In genomic region chr4:81825966-81826365, GRCm38 (mm10) we compare ENCODE assay signal across 16 mouse cellular contexts.
"Had no signal": no experiment of that assay in that cellular context is flagged by ENCODE, and none has a peak within 500 bp of the region (broad histone marks: within the 10 kb centered on the region; RNA-seq: fewer than 3 reads in every experiment).

No protein-coding gene starts in this region.

- H3K9ac ChIP-seq: limb, embryonic 12.5 days; liver, embryonic 13.5 days; liver, postnatal 0 days; midbrain, embryonic 15.5 days; neural tube, embryonic 12.5 days had no signal

- H3K27me3 ChIP-seq: limb, embryonic 12.5 days; liver, embryonic 13.5 days; megakaryocyte, embryonic 14.5 days; midbrain, embryonic 15.5 days; neural tube, embryonic 12.5 days had no signal

- H3K4me1 ChIP-seq: liver, embryonic 13.5 days; megakaryocyte, embryonic 14.5 days; midbrain, embryonic 15.5 days; neural tube, embryonic 12.5 days had no signal

- H3K9me3 ChIP-seq: limb, embryonic 12.5 days; liver, embryonic 13.5 days; megakaryocyte, embryonic 14.5 days; midbrain, embryonic 15.5 days; neural tube, embryonic 12.5 days had no signal

- H3K4me3 ChIP-seq: limb, embryonic 12.5 days; liver, embryonic 13.5 days; megakaryocyte, embryonic 14.5 days; midbrain, embryonic 15.5 days; neural tube, embryonic 12.5 days had no signal

- DNase-seq: kidney, adult 9 months; kidney, postnatal 36 days; layer of hippocampus, adult 9-11 months; layer of hippocampus, postnatal 36 days; liver; liver, embryonic 13.5 days; liver, postnatal 0 days; thymus, postnatal 4 days had no signal

- H3K4me2 ChIP-seq: limb, embryonic 12.5 days; liver, embryonic 13.5 days; midbrain, embryonic 11.5 days; midbrain, embryonic 15.5 days; neural tube, embryonic 12.5 days had no signal

- H3K27ac ChIP-seq: kidney, postnatal 0 days; limb, embryonic 12.5 days; liver, embryonic 13.5 days; macrophage; midbrain, embryonic 15.5 days; neural tube, embryonic 12.5 days; stomach, postnatal 0 days had no signal

- H3K36me3 ChIP-seq: limb, embryonic 12.5 days; liver, embryonic 13.5 days; midbrain, embryonic 15.5 days; neural tube, embryonic 12.5 days had no signal

- ATAC-seq: liver, postnatal 0 days; midbrain, embryonic 15.5 days had no signal
